In genomic region chr4:136812543-136812942, GRCm38 (mm10) we compare ENCODE assay signal across 13 mouse cellular contexts.
"Had no signal": no experiment of that assay in that cellular context is flagged by ENCODE, and none has a peak within 500 bp of the region (broad histone marks: within the 10 kb centered on the region; RNA-seq: fewer than 3 reads in every experiment).

No protein-coding gene starts in this region.

- H3K36me3 ChIP-seq: limb, embryonic 15.5 days; liver, embryonic 12.5 days; midbrain, embryonic 15.5 days; neural tube, embryonic 15.5 days had no signal

- H3K27me3 ChIP-seq: limb, embryonic 15.5 days; liver, embryonic 12.5 days; midbrain, embryonic 15.5 days; neural tube, embryonic 15.5 days had no signal

- H3K4me3 ChIP-seq: limb, embryonic 15.5 days; liver, embryonic 12.5 days; megakaryocyte, embryonic 14.5 days; midbrain, embryonic 15.5 days; neural tube, embryonic 15.5 days had no signal

- ATAC-seq: liver, embryonic 12.5 days; midbrain, embryonic 15.5 days had no signal

- H3K9ac ChIP-seq: limb, embryonic 15.5 days; liver, embryonic 12.5 days; lung, embryonic 14.5 days; midbrain, embryonic 15.5 days; neural tube, embryonic 15.5 days had no signal

- DNase-seq: kidney, postnatal 25 days; layer of hippocampus, adult 9-11 months; layer of hippocampus, postnatal 36 days; lung, embryonic 14.5 days; lung, postnatal 10 days; lung, postnatal 4 days; thymus, postnatal 4 days had no signal

- H3K9me3 ChIP-seq: limb, embryonic 15.5 days; liver, embryonic 12.5 days; megakaryocyte, embryonic 14.5 days; midbrain, embryonic 15.5 days; neural tube, embryonic 15.5 days had no signal

- H3K27ac ChIP-seq: limb, embryonic 15.5 days; liver, embryonic 12.5 days; midbrain, embryonic 15.5 days; neural tube, embryonic 15.5 days; stomach, postnatal 0 days had no signal

- H3K4me2 ChIP-seq: limb, embryonic 15.5 days; liver, embryonic 12.5 days; lung, embryonic 14.5 days; midbrain, embryonic 15.5 days; neural tube, embryonic 15.5 days had no signal
